Mouse (Mus musculus) ovary, adult 18-20 months (tissue): ENCODE results near the gene 2410131K14Rik.

ENCODE experiments used
- DNase-seq: peaks from one replicate; pipeline ENCODE4 v3.0.0; 2022; ENCODE audit warnings: low spot score, mixed read lengths

2410131K14Rik gene

DNA sequence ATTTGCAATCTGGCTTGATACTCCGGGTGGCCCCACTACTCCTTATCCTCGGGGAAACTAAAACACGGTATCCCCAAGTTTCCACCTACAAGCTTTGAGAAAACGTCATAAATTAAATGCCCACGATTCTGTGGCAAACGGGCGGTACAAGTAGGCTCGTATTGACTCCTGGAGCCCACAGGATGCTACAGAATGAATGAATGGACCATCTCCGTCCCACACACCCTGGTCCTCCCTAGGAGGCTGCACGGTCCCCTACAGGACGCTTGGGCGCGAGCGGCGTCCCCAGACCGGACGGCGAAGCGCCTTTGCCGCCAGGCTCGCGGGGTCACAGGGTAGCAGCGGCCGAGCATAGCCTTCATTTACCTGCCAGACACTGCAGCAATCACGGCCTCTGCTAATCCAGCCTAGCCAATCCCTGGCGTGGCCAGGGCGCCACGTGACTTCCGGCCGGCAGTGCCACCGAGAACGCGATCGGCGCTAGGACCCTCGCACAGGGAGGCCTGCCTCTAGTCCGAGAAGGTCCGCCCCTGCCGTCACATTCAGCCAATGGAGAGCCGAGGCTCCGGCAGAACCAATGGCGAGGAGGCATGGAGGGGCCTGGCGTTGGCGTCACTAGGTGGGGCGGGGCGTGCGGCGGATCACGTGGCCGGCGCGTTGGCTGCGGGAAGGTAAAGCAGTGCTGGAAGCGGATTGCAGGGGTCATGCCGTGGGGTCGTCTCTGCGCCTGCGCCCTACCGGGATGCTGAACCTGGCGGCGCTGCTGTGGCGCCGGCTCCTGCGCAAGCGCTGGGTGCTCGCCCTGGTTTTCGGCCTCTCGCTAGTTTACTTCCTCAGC is at the start of gene 2410131K14Rik, which contains the start of gene Rnft2:
Gene 2410131K14Rik, plus strand, starts transcription at position 622 of the 838 bp plus-strand sequence.
Gene Rnft2, minus strand, starts transcription at position 511 of the 838 bp plus-strand sequence.
- peak; percentile 99 for DNase-seq

DNA sequence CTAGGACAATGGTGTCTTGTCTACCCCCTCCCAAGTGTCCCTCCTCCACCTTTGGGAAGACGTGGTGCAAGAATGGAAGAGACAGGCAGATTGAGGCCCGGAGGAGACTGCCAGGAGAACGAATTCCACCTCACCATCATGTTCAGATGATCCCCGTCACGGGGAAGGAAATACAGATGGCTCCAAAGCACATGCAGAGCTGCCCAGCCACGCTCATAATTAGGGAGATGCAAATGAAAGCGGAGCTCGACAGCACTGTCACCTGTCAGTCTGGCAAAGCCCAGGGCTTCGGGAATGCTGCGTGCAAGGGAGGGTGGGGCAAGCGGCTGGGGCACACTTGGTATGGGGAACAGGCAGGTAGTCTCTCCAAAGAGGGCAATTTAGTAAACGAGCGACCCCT is 47.6 kb upstream of the 2410131K14Rik start:
- no peak for DNase-seq

DNA sequence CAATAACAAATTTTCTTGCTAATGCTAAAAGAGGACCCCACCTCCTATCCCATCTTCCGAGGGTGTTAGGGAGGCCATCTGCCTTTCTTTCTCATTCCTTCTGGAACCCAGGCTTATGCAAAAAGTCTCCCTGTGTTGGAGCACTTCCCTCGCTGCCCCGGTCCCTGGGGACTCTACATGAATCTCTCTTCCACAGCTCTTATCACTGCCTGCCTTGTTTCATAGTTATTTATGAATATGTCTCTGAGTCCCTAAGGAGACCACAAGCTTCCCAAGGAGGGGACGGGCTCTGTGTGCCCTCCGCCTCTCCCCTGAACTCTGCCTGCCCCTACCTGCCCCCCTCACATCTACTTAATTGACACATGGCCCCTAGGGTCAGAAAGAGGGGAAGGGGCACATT is 45.4 kb upstream of the 2410131K14Rik start:
- DNase-seq = no peak

DNA sequence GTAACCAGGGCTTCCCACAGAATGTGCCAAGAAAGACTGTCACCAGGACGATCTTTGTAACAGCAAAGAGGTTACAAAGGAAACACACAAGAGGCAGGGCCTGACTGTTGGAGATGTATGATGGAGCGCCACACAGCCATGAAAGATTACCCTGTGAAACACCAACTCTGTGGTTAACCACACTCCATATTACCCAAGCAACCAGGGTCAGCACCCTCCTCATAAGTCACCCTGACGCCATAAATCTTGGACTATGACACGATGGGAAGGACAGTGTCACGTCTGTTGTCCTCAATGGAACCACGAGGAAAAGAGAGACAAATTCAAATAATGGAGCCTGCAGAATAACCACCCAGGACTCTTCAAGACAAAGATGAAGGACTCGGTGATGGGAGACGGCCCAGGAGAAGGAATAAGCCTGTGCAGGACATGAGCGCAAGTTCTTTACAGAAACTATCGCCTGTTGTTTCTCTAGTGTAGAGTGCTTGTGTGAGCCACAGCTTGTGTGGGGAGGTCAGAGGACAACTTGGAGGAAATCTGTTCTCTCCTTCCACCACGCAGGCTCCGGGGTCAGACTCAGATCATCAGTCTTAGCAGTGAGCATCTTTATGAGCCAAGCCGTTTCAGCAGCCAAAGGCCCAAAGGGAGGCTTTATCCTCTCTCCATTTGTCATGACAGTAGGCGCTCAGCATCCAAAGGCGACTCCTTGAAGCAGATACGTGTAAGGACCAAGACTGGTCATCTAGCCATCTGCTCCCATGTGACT is 40.2 kb upstream of the 2410131K14Rik start:
- DNase-seq = no peak

DNA sequence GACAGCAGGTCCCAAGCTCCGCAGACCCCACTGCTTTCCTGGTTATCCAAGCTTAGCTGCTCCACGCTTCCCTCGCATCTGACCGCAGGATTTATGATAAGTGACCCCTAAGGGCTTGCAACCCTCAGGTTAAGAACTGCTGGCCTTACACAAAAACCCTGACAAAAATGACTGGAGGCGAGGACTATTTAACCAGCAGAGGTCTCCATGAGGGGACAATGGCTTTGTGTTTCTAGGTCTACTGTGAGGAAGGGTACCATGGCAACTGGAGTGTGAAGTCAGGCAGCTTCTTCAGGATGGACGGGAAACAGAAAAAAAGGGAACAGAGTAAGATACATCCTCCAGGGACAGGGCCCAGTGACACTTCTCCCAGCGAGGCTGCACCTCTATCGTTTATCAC is 39.2 kb upstream of the 2410131K14Rik start:
- DNase-seq = no peak

DNA sequence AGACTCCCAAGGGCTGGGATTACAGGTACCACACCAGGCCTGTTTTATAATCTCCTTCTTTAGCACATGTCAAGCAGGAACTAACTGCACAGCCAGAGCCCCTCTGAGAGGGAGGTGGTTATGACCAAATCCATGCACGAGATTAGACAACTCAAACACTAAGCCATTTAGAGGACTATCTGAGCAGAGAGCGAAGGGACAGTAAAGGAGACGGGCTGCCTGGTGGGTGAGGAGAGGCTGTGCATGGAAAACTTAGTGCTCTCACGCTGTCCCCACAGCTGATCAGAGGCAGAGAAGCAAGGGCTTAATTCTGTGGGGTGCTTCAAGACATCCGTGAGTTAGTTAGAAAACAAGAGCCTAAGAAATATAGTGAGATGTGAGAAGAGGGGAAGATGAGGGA is 31.0 kb upstream of the 2410131K14Rik start:
- no peak for DNase-seq

DNA sequence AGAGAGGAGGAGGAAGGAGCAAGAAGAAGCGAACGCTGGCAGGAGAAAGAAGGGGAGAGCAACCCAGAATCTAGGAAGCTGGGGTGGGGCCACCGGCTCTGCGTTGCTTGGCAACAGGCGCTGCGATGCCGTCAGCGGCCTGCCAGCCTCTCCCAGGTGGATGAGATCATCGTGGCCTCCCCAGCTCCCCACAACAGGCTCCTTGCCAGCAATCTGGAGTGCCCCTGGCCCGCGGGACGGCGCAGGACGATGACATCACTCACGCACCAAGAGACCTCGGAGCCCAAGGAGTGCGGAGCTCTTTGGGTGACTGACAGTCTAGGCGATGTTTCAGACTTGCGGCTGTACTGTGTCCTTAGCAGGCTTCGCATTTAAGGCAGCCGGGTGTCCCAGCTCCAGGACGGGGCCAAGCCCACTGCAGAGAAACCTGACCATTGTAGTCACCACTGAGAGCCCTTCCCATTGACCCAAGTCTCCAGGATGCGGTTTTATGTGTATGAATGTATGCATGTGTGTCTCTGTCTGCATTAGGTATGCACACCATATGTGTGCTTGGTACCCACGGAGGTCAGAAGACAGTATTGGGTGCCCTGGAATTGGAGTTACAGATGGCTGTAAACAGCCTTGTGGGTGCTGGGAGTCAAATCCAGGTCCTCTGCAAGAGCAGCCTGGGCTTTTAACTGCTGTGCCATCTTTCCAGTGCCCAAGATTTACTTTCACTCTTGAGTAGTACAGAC is 30.4 kb upstream of the 2410131K14Rik start:
- DNase-seq = peak; percentile 68

DNA sequence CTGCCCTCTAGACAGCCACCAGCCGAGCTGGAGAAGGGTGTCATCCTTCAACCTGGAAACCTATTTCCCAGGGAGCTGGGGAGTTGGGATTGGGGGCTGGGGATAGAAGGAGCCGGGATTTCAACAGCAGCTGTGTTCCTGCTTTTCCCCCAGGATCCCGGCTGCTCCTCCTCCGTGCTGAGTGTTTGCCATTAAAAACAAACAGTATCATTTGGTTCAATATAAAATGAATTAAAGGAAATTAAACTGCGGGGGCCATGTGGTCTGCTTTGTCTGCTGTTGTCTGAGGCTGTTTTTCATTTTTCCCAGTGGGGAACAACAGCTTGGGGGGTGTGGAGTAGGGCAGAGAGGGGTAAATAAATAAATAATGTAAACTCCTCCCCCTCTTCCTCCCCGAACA is 27.6 kb upstream of the 2410131K14Rik start:
- DNase-seq = no peak

DNA sequence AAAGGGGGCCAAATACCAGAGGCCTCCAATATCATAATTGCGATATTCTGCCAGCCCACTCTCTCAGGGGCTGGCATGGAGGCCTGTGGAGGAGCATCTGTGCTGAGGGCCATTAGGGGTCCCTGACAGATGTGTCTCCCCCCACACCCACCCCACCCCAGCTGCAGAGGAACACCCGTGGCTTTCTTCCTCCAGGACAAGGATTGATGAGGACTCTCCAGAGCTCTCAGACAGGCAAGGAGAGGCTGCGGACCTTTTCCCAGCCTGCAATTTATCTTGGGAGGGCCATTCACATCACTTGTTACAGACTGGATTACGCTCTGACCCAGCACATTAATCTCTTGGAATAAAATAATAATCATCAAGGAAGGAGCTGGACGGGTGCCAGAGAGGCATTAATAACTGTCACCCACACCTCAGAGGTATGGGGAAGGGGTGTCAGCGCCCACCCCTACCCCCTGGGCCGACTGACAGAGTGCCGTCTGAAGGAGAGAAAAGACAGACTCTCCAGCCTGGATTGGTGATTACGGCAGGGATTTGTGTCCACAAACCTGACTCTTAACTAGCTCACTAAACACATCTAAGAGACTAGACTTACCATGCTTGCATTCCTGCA is 21.8 kb upstream of the 2410131K14Rik start:
- DNase-seq = no peak

DNA sequence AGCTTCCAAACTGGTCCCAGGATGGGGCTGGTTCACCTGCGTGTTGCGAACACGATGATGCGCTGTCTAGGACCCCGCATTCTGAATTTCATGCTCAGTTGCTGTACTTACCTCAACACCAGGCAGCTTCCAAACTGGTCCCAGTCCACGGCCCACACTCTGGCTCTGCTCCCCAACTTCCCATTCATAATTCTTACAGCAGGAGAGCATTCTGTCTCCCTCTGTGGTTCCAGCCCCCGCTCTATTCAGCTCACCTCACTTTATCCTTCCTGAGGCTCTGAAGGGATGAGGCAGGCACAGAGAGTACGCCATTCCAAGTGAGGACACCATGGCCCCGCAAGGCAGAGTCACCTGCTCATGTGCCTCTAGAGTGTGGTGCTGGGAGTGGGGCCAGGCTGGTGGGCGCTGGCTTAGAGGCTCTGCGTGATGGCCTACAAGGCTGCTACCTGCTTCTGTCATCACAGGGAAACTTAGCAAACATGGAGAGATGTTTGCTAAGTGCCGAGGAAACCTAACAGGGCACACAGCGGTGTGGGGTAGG is 14.9 kb upstream of the 2410131K14Rik start:
- no peak for DNase-seq

DNA sequence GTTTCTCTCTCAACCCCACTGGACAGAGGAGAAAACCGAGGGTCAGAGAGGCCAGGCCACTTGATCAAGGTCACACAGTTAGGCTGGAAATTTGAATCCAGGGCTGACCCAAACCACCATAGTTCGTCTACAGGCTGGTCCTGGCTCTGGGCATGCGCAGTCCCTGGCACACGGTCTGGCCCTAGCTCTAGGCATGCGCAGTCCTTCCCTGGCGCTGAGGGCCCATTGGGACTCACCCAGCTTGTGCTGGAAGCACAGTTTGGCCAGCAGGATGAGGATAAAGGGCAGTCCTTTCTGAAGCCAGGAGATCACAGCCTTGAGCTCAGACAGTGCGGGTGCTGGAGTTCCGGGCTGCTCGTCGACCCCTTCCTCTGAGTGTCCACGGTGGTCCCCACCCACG is 8.1 kb upstream of the 2410131K14Rik start:
- no peak for DNase-seq

DNA sequence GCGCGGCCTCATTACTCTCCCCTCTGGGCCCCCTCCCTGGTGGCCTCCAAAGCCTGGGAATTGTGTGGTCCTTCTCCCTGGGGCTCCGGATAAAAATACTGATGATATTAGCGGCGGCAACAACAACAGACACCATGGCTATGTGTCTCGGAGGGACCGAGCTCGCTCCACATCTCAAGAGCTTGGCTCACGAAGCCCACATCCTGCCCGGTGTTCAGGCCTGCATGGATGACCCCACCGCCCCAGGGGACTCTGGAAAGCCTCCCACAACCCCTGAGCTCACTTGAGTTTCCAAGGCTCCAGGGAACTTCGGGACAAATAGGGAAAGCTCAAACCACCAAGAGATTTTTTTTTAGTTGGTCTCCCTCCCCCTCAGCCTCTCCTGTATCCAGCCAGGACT is 5.4 kb upstream of the 2410131K14Rik start:
- no peak for DNase-seq

DNA sequence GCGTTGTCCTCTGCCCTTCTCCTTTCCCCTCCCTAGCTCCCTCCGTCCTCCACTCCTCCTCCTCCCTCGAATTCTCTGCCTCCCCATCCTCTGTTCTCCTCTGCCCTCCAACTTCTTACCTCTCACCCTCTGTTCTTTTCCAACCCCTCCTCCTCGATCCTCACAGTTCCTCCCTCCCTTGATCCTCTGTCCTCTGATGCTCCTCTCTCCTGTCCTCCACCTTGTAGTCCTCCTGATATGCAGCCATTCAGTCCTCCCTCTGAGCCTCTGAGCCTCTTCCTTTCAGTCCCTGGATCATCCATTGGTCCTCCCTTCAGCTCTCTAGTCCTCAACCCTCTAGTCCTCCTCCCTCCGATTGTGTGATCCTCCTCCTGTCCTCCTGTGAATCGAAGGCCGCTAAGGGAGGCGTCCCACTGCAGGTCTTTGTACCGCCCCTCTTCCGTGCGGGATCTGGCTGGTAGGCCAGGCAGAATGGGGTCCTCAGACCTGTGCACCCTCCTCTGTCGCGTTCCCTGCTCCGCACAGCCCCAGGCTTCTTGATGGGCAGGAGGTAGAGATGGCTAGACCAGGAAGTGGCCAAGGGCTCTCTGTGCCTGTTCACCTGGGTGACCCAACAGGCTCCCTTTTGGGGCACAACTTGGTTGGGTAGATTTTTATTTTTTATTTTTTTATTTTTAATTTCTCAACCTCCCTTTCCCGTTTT is 730 bp downstream of the 2410131K14Rik start:
- no peak for DNase-seq

DNA sequence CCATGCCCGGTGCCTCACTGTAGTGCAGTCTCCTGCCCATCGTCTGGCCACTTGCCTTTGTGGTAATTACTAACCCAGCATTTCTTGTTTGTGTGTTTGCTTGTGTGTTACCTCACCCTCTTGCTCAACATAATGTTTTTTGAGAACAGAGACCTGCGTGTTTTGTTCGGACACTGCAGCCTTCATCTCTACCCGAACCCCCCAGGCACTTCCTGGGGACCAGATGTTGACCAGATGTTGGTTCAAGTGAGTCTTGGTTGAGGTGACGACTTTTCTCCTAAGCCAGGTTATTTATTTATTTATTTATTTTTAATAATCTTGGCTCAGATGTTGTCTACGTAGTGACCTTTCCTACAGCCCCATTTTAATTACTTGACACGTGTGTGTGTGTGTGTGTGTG is 2.4 kb downstream of the 2410131K14Rik start:
- no peak for DNase-seq

DNA sequence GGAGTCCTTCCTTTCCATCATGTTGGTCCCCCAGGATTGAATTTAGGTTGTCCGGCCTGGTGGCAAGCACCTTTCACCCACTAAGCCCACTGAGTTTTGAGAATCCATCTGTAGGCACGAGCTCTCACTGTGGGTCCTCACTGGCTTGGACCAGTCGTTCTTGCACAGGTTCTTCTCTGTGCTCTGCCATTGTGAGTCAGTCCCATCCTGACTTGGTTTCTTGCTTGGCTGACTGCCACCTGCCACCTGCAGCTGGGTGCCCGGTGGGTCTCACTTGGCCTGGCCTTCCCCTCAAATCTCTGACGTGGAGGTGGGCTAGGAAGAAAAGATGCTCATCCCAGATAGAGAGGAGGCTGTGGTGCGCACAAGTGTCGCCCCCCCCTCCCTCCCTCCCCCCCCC is 6.0 kb downstream of the 2410131K14Rik start:
- DNase-seq = no peak

DNA sequence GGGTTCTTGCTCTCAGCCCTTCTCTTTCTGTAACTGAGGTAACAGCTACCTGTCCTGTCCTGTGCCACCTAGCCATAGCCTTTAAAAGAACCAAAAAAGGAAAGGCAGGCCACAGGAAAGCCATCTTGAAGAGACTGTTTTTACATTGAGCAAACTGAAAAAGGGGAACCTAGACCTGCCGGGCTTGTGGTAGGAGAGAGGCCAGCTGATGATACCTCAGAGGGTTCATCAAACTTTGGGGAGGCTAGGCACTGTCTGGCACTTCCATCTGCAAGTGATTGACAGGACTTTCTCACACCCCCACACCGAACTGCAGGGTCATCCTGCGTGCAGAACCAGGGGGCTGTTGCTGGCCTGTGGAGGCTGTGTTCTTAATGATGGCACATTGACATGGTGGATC is 8.5 kb downstream of the 2410131K14Rik start:
- no peak for DNase-seq

DNA sequence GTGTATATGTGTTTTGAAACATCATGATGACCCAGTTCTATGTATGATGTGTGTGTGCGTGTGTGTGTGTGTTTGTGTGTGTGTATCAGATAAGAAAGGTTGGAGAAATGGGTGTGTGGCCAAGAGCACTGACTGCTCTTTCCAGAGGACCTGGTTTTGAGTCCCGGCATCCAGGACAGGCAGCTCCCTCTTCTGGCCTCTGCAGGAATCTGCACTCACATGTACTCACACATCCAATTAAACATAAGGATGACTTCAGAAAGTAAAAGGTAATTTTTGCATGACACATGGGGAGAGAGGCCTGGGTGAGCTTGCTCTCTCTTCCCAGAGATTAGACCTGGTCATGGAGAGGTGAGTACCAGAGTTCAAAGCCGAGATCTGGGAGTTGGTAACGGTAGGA is 12.0 kb downstream of the 2410131K14Rik start:
- DNase-seq = no peak

DNA sequence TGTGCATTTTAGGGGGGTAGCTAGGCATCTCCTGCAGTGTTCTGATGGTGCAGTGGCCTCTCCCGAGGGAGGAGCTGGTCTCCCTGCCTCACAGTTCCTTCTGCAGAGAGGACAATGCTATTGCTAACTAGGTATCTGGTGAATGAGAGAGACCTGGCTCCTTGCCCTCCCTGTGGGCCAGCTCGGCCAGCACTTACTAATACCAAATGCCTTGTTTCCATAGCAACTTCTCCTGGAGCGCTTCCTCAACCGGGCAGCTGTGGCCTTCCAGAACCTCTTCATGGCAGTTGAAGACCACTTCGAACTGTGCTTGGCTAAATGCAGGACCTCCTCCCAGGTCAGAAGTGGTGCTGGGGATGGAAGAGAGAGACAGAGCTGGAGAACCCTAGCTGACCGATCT is 14.1 kb downstream of the 2410131K14Rik start:
- no peak for DNase-seq

DNA sequence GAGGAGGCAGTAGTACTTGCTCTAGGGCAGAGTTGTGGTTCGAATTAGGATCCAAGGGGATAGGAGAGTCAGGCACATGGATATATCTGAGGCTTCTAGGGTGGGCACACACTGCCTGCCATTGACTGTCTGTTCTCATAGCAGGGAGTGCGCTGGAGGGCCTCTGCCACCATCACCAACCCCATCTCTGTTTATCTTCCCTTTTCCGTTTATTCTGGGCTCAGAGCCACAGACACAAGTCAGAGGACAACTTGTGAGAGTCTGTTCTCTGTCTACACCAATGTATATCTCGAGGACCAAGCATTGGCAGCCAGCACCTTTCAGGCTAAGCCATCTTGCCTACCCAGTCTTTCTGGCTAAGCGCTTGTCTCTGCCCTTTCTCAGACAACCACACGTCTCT is 14.6 kb downstream of the 2410131K14Rik start:
- no peak for DNase-seq

DNA sequence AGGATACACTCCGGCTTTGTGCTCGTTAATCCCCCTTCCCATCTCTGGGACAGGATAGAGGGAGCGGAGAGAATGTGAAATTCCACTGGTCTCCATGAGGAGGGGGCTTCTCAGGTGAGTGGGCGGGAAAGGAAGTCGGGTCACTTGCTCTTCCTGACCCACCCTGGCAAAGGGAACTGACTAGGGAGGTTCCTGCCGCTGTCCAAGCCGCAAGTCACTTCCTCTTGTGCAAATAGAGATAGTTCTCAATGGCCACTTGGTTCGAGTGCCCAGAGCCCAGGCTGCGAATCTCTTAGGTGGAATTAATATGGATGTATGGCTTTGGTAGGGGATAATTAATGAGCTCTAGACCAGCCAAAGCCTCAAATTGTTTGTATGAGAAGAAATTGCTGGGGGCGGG is 15.0 kb downstream of the 2410131K14Rik start:
- DNase-seq = no peak

DNA sequence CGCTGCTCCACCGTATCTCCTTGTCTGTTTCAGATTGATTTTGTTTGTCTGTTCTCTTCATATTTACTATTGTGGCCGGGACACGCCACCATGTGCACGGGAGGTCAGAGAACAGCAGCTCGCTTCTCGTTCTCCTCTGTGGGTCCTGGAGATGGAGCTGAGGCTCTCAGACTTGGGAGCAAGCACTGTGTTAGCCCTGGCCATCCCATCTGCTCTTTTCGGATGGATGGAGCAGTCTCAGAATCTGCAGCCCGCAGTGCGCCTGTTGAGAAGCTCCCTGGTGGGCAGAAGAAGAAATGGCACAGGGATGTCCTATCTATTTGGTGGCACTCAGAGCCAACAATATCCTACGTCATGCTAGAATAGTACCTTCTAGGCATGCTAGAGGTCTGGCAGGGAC is 15.6 kb downstream of the 2410131K14Rik start:
- DNase-seq = no peak
